ENCODE assay signal across 20 mouse cellular contexts in the genomic region with DNA sequence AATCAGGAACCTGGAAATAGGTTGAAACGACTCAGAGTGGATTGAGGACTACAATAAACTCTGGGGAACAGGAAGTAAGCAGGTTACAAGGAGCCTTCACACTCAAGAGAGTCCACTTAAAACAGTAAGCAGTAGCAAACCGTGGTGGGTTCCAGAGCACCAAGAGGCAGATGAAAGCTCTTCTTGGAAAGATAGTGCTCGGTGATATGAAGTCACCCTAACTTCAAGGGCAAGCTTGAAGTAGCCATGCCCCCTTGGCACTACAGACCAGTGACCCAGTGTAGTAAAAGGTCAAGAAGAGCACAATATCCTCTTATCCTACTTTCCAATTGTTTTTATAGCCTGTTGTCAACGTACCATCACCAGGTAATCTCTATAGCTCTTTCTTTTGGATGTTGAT. TPM values are rescaled to one million over a fixed set of nuclear protein-coding genes. Genes with fewer than 3 reads are reported as not detected.
DNase-seq lines count a peak whose midpoint lies in the region; ATAC-seq and TF ChIP-seq lines count a peak whose summit lies in the region.
"Had no signal": no experiment of that assay in that cellular context is flagged by ENCODE, and none has a peak within 500 bp of the region (broad histone marks: within the 10 kb centered on the region; RNA-seq: fewer than 3 reads in every experiment).

No protein-coding gene starts in this region.

- H3K9me3 ChIP-seq in intestine, postnatal 0 days (ENCODE audit: control insufficient read depth), result no peaks in the 10 kb centered on the region
- no peaks in the 10 kb centered on the region for H3K9me3 ChIP-seq in intestine, embryonic 15.5 days
- H3K9me3 ChIP-seq in forebrain, embryonic 14.5 days (replicated peaks; ENCODE audit: control insufficient read depth, low read length), result no peaks in the 10 kb centered on the region
- H3K9me3 ChIP-seq: embryonic facial prominence, embryonic 10.5 days; forebrain, embryonic 13.5 days; heart, embryonic 13.5 days; hindbrain, embryonic 12.5 days had no signal

- 0 out of 2 replicates have a peak, but pooled peaks cover 6% of the 10 kb centered on the region for H3K4me1 ChIP-seq in intestine, postnatal 0 days (replicated peaks; ENCODE audit: control insufficient read depth, insufficient read depth, low read length)
- H3K4me1 ChIP-seq in intestine, embryonic 15.5 days (replicated peaks), result no peaks in the 10 kb centered on the region
- peaks cover 4% of the 10 kb centered on the region; the same call in 1 of the 2 replicates for H3K4me1 ChIP-seq in forebrain, embryonic 14.5 days (ENCODE audit: control insufficient read depth, insufficient read depth, low read length)

- no peak overlapping the region for H3K4me3 ChIP-seq in intestine, postnatal 0 days (ENCODE audit: low read depth, low read length)
- no peak overlapping the region for H3K4me3 ChIP-seq in intestine, embryonic 15.5 days (replicated peaks)
- no peak overlapping the region for H3K4me3 ChIP-seq in forebrain, embryonic 14.5 days (ENCODE audit: low read depth, low read length)
- H3K4me3 ChIP-seq: embryonic facial prominence, embryonic 10.5 days; forebrain, embryonic 13.5 days; heart, embryonic 13.5 days; hindbrain, embryonic 12.5 days had no signal

- H3K4me2 ChIP-seq in intestine, postnatal 0 days (replicated peaks; ENCODE audit: low read depth), result no peak overlapping the region
- no peak overlapping the region for H3K4me2 ChIP-seq in intestine, embryonic 15.5 days (replicated peaks)
- H3K4me2 ChIP-seq in forebrain, embryonic 14.5 days (ENCODE audit: low read length), result no peak overlapping the region
- H3K4me2 ChIP-seq: forebrain, embryonic 13.5 days; heart, embryonic 13.5 days; hindbrain, embryonic 12.5 days had no signal

- 52% methylated on average over 4 of the region's 4 CpGs for WGBS in intestine, postnatal 0 days
- WGBS in intestine, embryonic 15.5 days, result 68% methylated on average over 4 of the region's 4 CpGs
- 87% methylated on average over 4 of the region's 4 CpGs for WGBS in forebrain, embryonic 14.5 days

- no peak for TF ChIP-seq CTCF in intestine, postnatal 0 days (IDR thresholded peaks at IDR 0.05; ENCODE audit: low read depth)

- DNase-seq in adrenal gland, postnatal 14 days, result peak; percentile 40
- peak; percentile 42 to 45 for DNase-seq in adrenal gland, postnatal 36 days
- DNase-seq in lung, postnatal 25 days (ENCODE audit: low spot score), result peak; percentile 22
- DNase-seq in forebrain, embryonic 14.5 days (ENCODE audit: low spot score), result no peak
- DNase-seq in retina, embryonic 14.5 days (ENCODE audit: low spot score), result no peak
- no peak for DNase-seq in embryo, embryonic 9.5 days (ENCODE audit: extremely low spot score)
- DNase-seq: cerebellum, adult 11-12 months; cerebellum, adult 9-10 months; cerebellum, postnatal 25 days; gastrocnemius, postnatal 36 days; heart, adult 11 months; heart, postnatal 4 days had no signal

- H3K9ac ChIP-seq in intestine, postnatal 0 days (ENCODE audit: low read depth, low read length), result no peak overlapping the region
- no peak overlapping the region for H3K9ac ChIP-seq in intestine, embryonic 15.5 days
- no peak overlapping the region for H3K9ac ChIP-seq in forebrain, embryonic 14.5 days (ENCODE audit: low read length)
- H3K9ac ChIP-seq: forebrain, embryonic 13.5 days; heart, embryonic 13.5 days; hindbrain, embryonic 12.5 days had no signal

- H3K27me3 ChIP-seq in intestine, postnatal 0 days (replicated peaks; ENCODE audit: control insufficient read depth, insufficient read depth, low read length), result no peaks in the 10 kb centered on the region
- no peaks in the 10 kb centered on the region for H3K27me3 ChIP-seq in intestine, embryonic 15.5 days (replicated peaks)
- no peaks in the 10 kb centered on the region for H3K27me3 ChIP-seq in forebrain, embryonic 14.5 days (replicated peaks; ENCODE audit: control insufficient read depth, insufficient read depth, low read length)
- H3K27me3 ChIP-seq: forebrain, embryonic 13.5 days; heart, embryonic 13.5 days; hindbrain, embryonic 12.5 days had no signal

- peak overlapping the region; percentile 60; the same call in 1 of the 2 replicates for H3K27ac ChIP-seq in intestine, postnatal 0 days (ENCODE audit: low read depth, low read length)
- H3K27ac ChIP-seq in intestine, embryonic 15.5 days, result no peak overlapping the region
- H3K27ac ChIP-seq in forebrain, embryonic 14.5 days (ENCODE audit: low read depth, low read length), result no peak overlapping the region
- H3K27ac ChIP-seq: embryonic facial prominence, embryonic 10.5 days; forebrain, embryonic 13.5 days; heart, embryonic 13.5 days; hindbrain, embryonic 12.5 days had no signal

- H3K36me3 ChIP-seq in intestine, postnatal 0 days (ENCODE audit: control insufficient read depth, insufficient read depth), result no peaks in the 10 kb centered on the region
- H3K36me3 ChIP-seq in intestine, embryonic 15.5 days, result no peaks in the 10 kb centered on the region
- no peaks in the 10 kb centered on the region for H3K36me3 ChIP-seq in forebrain, embryonic 14.5 days (ENCODE audit: control insufficient read depth, insufficient read depth, low read length)
- H3K36me3 ChIP-seq: embryonic facial prominence, embryonic 10.5 days; hindbrain, embryonic 12.5 days had no signal

- ATAC-seq in intestine, postnatal 0 days, result no peak
- no peak for ATAC-seq in intestine, embryonic 15.5 days
- ATAC-seq in forebrain, embryonic 14.5 days, result no peak
- ATAC-seq: forebrain, embryonic 13.5 days; hindbrain, embryonic 16.5 days; inflammation-experienced regulatory T-cells, adult 6 months had no signal

RNA-seq across cellular contexts. Expression of a gene that starts 2.1 kb away (rescaled TPM):
- polyA plus RNA-seq in intestine, postnatal 0 days (2015; fragmentation: Nextera tagmentation; extraction: Ambion mirVana), result 24.5 and 29.1 TPM in 2 replicates
- polyA plus RNA-seq in intestine, embryonic 15.5 days (2015; fragmentation: Nextera tagmentation; extraction: Ambion mirVana), result 14.6 and 14.9 TPM in 2 replicates
- total RNA-seq in adrenal gland, postnatal 14 days (2021), result 13.7 and 18.2 TPM in 2 replicates
- total RNA-seq in adrenal gland, postnatal 36 days (2021), result 10 to 100 TPM; 15.2 to 22.1 TPM
- polyA plus RNA-seq in forebrain, embryonic 14.5 days (2014; fragmentation: Nextera tagmentation; extraction: Ambion mirVana), result 14.1 and 15.4 TPM in 2 replicates

Comparison
In these comparisons a context has a peak if more than half of its experiments do, and no peak if none do; other contexts are left out.
1. DNase-seq: peak in adrenal gland, postnatal 14 days (single experiment), adrenal gland, postnatal 36 days (2 of 2) and lung, postnatal 25 days (single experiment); none in forebrain, embryonic 14.5 days (single experiment), retina, embryonic 14.5 days (single experiment) and embryo, embryonic 9.5 days (single experiment).